Mouse (Mus musculus) kidney, adult 2 months (tissue): ENCODE data around the gene Cnot2.

Experiments used
- CTCF ChIP-seq: fragments of 200-500 bp; conservative IDR thresholded peaks from 2 replicates; pipeline ENCODE4 v1.5.1; 2011; ENCODE audit warnings: low read depth, mild to moderate bottlenecking, control low read depth, low read length, moderate library complexity, mixed read lengths; ENCODE audit not compliant: insufficient read depth, insufficient read length
- POLR2A ChIP-seq: fragments of 200-500 bp; IDR thresholded peaks from one replicate; pipeline ENCODE4 v1.6.1; 2011; ENCODE audit warnings: low read depth, low read length, control low read depth

DNA sequence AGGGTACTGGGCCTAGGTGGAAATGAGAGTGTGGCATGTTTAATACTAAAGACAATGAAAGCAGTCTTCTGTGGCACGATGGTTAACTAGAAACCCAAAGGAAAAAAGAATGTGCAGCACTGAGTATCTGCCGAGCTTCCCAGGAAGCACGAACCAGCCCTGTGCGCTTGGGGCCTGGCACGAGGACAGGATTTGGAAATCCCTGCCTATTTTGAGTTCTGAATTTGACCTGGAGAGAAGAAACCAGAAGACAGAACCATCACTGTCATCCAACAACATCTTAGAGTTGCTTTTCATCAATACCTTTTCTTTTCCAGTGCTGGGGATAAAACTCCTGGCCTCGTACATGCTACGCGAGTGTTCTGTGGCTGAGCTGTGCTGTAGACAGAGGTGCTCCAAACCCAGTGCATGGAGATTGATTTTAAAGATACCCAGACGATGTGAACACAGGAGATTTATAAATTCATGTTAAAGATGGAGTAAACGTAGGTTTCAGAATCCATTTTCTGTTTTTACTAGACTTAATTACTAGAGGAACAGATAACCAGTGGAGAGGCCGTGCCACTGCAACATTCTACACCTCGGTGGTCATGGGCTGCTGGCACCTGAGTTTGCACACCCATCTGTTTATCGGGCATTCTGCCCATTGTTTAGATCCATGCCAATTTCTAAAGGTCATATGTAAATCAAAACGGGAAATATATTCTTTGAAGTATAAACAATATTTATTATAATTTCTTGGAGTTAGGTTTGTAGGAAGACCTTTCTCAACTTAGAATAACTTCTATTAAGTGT lies 17.9 kb upstream of the Cnot2 start:
- TF ChIP-seq CTCF (no peak), POLR2A (no peak)
